Mouse (Mus musculus) heart, embryonic 10.5 days (tissue): Measurements from ENCODE around the gene Camta1. TPM values are rescaled to one million over a fixed set of nuclear protein-coding genes. Genes with fewer than 3 reads are reported as not detected.

Experiments
- DNase-seq: peaks from one replicate; pipeline ENCODE4 v3.0.0-alpha.2; 2017; ENCODE audit warnings: low spot score
- H3K27ac ChIP-seq: fragments of 300-500 bp; sonication (generic); 2 replicates; pipeline ENCODE4 v1.5.1; 2016; ENCODE audit warnings: mild to moderate bottlenecking
- H3K27me3 ChIP-seq: fragments of 300-500 bp; sonication (generic); 2 replicates; pipeline ENCODE4 v1.6.1; 2016; ENCODE audit warnings: mild to moderate bottlenecking; ENCODE audit not compliant: poor library complexity, insufficient read depth, severe bottlenecking
- H3K36me3 ChIP-seq: fragments of 300-500 bp; sonication (generic); 2 replicates; pipeline ENCODE4 v1.6.1; 2016; ENCODE audit warnings: mild to moderate bottlenecking, moderate library complexity
- H3K4me1 ChIP-seq: fragments of 300-500 bp; sonication (generic); 2 replicates; pipeline ENCODE4 v1.6.1; 2016; ENCODE audit warnings: mild to moderate bottlenecking
- H3K4me3 ChIP-seq: fragments of 300-500 bp; sonication (generic); 2 replicates; pipeline ENCODE4 v1.5.1; 2016; ENCODE audit warnings: mild to moderate bottlenecking, moderate library complexity
- H3K9me3 ChIP-seq: fragments of 300-500 bp; sonication (generic); 2 replicates; pipeline ENCODE4 v1.6.1; 2016; ENCODE audit warnings: mild to moderate bottlenecking, moderate library complexity
- WGBS: fragments of 180-500 bp; shearing (Covaris S2); methylation state at CpG from one replicate; pipeline ENCODE4 v1.1.7; 2016; 5-methylcytosine and 5-hydroxymethylcytosine counted together
- polyA plus RNA-seq: library from polyadenylated mRNA; unstranded; fragments of >200 nt; fragmentation: Nextera tagmentation; extraction: Ambion mirVana; gene quantifications from 2 replicates; pipeline ENCODE4 v1.2.1, GENCODE M21; 2016

Camta1 gene
- polyA plus RNA-seq, 1 experiment from 2014 or later, result 115 TPM

DNA sequence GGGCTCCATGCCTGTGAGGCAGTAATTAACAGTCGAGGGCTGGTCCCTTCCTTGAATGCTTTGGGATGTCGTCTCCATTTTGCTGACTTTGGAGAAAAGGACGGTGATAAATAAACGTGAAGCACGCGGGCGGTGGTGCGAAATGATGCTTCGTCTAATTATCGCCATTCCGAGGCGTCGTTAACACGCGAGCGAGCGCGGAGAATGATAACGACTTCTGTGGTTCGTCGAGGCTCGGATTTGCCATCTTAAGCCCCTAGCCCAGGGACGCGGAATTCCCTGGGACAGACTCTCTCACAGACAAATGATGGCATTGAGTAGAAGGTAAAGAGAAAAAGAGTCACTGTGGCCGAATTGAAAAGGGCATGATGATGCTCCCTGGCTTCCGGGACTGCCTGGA is 485.4 kb downstream of the Camta1 start:
- DNase-seq, result no peak

DNA sequence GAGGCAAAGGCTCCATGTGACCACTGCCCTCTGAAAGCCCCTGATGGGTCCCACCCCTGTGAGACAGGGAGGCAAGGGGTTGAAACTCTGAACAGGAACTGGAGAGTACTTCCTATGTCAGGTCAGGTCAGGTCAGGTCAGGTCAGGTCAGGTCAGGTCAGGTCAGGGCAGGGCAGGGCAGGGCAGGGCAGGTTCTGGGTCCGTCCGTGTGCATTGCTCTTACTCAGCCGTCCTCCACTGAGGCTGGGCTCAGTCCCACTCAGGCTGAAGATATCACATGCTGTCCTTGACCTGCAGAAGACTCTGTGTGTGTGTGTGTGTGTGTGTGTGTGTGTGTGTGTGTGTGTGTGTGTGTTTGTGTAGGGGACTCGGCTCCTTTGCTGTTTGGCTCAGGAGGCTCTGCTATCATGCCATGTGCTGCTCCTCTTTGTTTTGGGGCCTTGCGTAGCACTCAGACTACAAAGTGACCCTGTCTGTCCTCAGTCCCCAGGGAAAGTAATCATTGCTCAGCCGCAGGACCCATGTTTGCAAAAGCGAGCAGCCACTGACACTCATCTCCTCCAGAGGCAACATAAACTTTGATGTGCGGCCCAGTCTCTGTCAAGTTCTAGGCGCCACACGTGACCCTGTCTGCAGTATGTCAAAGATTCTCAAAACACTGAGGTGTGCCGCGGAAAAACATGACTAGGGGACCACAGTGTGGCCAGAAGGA is 488.7 kb downstream of the Camta1 start:
- H3K27ac ChIP-seq, result no peak overlapping the region
- 67% methylated on average over 12 of the region's 12 CpGs for WGBS

More for the DNA sequence above, 485.4 kb downstream of the Camta1 start:
- WGBS, result 85% methylated on average over 26 of the region's 26 CpGs
- no peak overlapping the region for H3K4me3 ChIP-seq
- H3K27ac ChIP-seq, result no peak overlapping the region
- H3K9me3 ChIP-seq, result no peaks in the 10 kb centered on the region
- no peaks in the 10 kb centered on the region for H3K4me1 ChIP-seq
- H3K36me3 ChIP-seq, result no peaks in the 10 kb centered on the region
- H3K27me3 ChIP-seq, result peaks cover 17% of the 10 kb centered on the region; the same call in 1 of the 2 replicates

DNA sequence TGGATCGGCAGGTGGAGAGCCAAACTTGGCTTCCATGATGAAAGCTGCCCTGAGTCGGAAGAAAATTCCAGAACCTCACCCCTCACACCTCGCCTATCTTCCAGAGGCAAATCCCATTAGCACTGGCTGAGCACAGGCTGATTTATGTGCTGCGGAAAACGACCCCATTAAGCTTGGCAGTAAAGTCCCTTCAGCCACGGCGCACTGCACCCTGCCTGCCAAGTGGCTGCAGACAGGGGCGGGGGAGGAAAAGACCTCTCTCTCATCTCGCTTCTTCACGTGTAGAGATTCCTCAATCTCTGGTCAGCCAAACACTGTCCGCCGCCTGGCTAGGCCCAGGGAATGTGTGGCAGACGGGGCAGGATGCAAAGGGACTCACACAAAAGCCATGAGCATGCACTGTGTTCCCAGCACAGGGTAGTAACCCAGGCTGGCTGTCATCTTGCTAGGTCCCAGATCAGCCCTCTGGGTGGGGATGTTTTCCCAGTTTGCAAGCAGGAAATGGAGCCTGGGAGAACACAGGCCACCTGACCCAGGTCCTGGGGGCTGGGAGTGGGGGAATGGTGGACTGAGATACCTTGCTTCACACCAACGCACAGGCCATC is 494.6 kb downstream of the Camta1 start:
- H3K4me3 ChIP-seq, result no peak overlapping the region
- no peak overlapping the region for H3K27ac ChIP-seq
- peaks cover 6% of the 10 kb centered on the region; the same call in 1 of the 2 replicates for H3K27me3 ChIP-seq
- no peaks in the 10 kb centered on the region for H3K36me3 ChIP-seq
- H3K4me1 ChIP-seq, result peaks cover 10% of the 10 kb centered on the region; the same call in 1 of the 2 replicates
- DNase-seq, result no peak
- no peaks in the 10 kb centered on the region for H3K9me3 ChIP-seq
- WGBS, result 37% methylated on average over 14 of the region's 14 CpGs

More for the DNA sequence above, 488.7 kb downstream of the Camta1 start:
- no peak overlapping the region for H3K4me3 ChIP-seq
- DNase-seq, result no peak
- no peaks in the 10 kb centered on the region for H3K9me3 ChIP-seq
- no peaks in the 10 kb centered on the region for H3K4me1 ChIP-seq
- 0 out of 2 replicates have a peak, but pooled peaks cover 18% of the 10 kb centered on the region for H3K27me3 ChIP-seq
- H3K36me3 ChIP-seq, result no peaks in the 10 kb centered on the region

DNA sequence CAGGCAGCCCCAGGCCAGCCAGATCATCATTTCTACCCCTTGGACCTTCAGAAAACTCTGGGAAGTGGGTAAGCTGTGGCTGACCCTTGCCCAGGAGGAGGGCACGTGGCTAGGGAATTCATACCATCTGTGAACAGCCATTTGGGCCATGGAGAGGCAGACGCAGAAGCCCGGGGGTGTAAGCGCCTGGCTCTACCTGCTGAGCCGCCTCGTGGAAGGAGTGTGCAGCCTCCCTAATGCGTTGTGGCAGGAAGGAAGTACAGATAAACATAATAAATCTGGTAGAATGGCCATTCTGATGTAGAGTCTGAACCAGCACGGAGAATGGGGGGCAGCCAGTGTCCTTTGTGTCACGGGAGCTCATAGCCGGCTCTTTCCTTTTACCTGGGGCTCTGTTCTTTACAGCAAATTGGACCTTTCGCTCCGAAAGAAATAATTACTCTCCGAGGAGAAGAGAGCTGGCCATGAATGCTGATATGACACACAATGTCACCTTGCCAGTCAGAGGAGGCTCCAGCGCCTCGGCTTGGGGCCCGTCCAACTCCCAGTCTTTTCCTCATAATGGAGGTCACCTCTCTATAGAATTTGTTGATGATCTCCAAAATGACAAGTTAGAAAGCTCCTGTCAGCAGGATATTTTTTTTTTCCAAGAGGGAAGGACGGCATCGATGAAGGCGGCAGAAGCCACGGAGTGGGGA is 500.6 kb downstream of the Camta1 start:
- Histone ChIP-seq H3K36me3 (no peaks in the 10 kb centered on the region), H3K27ac (no peak overlapping the region), H3K27me3 (peaks cover 23% of the 10 kb centered on the region), H3K4me1 (no peaks in the 10 kb centered on the region), H3K4me3 (no peak overlapping the region), H3K9me3 (no peaks in the 10 kb centered on the region)
- 74% methylated on average over 20 of the region's 20 CpGs for WGBS
- DNase-seq, result no peak

DNA sequence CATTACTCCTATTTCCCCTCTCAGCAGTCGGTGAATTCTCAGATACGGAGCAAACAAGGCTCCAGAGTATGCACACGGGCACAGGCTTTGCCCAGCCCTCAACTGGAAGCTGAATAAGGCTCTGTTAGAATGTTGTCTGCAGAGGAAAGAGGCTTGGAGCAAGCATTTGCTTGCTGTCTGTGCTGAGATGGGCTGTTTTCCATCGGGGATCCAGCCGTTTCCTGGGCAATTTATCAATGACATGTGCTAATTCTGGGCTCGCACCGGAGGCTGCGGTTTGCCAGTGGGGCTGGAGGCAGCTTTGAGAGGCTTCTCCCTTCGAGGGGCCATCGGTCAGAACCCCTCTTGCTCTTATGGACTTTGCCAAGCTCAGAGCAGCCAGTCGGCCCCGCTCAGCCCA is 506.2 kb downstream of the Camta1 start:
- Histone ChIP-seq H3K36me3 (no peaks in the 10 kb centered on the region), H3K4me1 (peaks cover 22% of the 10 kb centered on the region)
- 49% methylated on average over 12 of the region's 12 CpGs for WGBS

DNA sequence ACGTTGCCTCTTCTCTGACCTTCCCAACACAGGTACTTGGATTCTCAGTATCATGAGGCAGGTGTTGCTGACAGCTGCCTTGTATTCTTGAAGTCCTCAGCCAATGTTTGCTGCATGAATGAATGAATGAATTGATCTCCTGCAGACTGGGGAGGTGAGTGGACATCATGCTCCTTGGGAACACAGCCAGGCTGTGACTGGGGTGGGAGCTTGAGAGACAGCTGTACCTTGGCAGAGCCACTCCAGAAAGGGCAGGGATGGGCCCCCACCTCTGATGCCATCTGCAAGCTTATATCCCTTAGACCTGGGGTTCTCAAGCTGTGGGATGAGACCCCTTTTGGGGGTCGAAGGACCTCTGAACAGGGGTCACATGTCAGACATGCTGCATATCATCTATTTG is 508.9 kb downstream of the Camta1 start:
- Histone ChIP-seq H3K36me3 (no peaks in the 10 kb centered on the region), H3K9me3 (no peaks in the 10 kb centered on the region), H3K27me3 (peaks cover 16% of the 10 kb centered on the region), H3K4me1 (peaks cover 22% of the 10 kb centered on the region), H3K27ac (no peak overlapping the region), H3K4me3 (no peak overlapping the region)
- no peak for DNase-seq
- WGBS, result 61% methylated on average over 2 of the region's 2 CpGs

More for the DNA sequence above, 506.2 kb downstream of the Camta1 start:
- Histone ChIP-seq H3K27me3 (peaks cover 21% of the 10 kb centered on the region), H3K9me3 (no peaks in the 10 kb centered on the region), H3K4me3 (no peak overlapping the region), H3K27ac (no peak overlapping the region)
- DNase-seq, result no peak

DNA sequence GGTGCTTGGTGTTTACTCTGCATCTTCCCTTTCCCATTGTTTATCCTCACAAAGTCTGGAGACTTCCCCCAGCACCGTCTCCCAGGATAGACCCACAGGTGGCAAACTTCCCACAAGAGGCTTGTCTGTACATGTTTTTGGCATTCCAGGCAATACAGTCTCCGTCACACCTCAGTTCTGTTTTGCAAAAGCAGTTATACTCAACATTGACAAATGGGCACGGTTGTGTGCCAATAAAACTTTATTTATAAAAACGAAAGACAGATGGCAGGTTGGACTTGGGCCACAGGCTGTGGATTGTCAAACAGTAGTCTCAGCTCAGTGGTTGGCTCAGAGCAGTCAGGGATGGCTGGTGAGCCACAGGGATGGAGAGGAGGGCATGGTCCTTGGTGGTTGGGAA is 509.4 kb downstream of the Camta1 start:
- Histone ChIP-seq H3K36me3 (no peaks in the 10 kb centered on the region), H3K4me1 (peaks cover 22% of the 10 kb centered on the region), H3K4me3 (no peak overlapping the region), H3K27ac (no peak overlapping the region), H3K9me3 (no peaks in the 10 kb centered on the region), H3K27me3 (peaks cover 11% of the 10 kb centered on the region)
- 78% methylated on average over 4 of the region's 4 CpGs for WGBS
- DNase-seq, result no peak

DNA sequence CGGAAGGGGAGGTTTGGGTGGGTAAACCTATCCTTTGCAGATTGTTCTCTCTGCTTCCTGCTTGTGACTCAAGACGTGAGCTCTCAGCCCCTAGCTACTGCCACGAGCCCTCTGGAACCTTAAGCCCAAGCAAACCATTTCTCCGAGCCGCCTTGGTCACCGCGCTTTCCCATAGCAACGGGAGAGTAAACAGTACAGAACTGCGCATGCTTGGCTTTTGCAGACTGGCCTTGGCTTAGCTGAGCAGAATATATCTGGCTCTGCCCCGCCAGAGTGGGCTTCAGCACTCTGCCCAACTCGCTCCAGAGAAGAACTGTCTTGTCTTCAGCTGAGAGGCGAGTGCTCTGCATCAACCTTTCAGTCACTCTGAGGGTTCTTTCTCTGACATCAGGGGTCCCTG is 509.9 kb downstream of the Camta1 start:
- no peak for DNase-seq
- Histone ChIP-seq H3K9me3 (no peaks in the 10 kb centered on the region), H3K36me3 (no peaks in the 10 kb centered on the region), H3K27ac (no peak overlapping the region), H3K4me3 (no peak overlapping the region), H3K27me3 (peaks cover 10% of the 10 kb centered on the region), H3K4me1 (peaks cover 22% of the 10 kb centered on the region)
- WGBS, result 62% methylated on average over 12 of the region's 12 CpGs

DNA sequence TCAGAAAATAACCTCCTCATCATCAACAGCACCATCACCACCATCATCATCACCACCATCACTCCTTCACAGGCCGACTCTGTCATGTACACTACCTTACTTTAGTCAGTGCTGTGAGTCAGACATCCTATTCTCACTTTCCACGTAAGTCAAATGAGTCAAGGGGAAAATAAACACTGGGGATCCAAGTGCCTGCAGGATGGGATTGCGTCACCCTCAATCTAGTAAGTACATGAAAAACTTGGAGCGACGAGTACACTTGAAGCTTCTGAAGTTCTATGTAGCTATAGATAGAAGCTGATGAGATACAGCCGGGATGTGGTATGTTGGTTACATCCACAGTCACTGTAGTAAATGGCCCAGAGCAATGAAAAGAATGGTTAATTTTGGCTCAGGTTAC is 514.1 kb downstream of the Camta1 start:
- Histone ChIP-seq H3K36me3 (no peaks in the 10 kb centered on the region), H3K4me1 (peaks cover 10% of the 10 kb centered on the region; the same call in 1 of the 2 replicates), H3K27ac (no peak overlapping the region), H3K9me3 (no peaks in the 10 kb centered on the region), H3K27me3 (no peaks in the 10 kb centered on the region), H3K4me3 (no peak overlapping the region)
- DNase-seq, result no peak
- 88% methylated on average over 6 of the region's 6 CpGs for WGBS

DNA sequence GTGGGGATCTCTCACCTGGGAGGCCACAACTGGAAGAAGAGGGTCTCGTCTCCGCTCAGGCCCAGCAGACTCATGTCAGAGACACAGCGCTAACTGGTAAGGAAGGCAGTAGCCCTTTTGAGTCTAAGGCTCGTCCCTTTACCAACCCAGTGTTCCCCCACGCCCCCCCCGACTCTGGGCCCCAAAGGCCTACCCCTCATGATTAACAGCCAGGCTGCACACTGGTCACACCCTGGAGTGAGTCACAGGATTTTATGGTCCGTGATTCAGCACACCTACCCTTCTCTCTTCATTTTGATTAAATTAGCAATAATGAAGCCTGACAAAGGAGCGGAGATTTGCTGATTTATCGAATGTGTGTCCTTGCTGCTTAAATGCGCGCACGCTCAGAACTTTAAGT is 515.0 kb downstream of the Camta1 start:
- Histone ChIP-seq H3K27me3 (no peaks in the 10 kb centered on the region), H3K27ac (no peak overlapping the region), H3K36me3 (no peaks in the 10 kb centered on the region), H3K4me1 (peaks cover 8% of the 10 kb centered on the region; the same call in 1 of the 2 replicates), H3K9me3 (no peaks in the 10 kb centered on the region), H3K4me3 (no peak overlapping the region)
- 86% methylated on average over 12 of the region's 12 CpGs for WGBS
- no peak for DNase-seq

DNA sequence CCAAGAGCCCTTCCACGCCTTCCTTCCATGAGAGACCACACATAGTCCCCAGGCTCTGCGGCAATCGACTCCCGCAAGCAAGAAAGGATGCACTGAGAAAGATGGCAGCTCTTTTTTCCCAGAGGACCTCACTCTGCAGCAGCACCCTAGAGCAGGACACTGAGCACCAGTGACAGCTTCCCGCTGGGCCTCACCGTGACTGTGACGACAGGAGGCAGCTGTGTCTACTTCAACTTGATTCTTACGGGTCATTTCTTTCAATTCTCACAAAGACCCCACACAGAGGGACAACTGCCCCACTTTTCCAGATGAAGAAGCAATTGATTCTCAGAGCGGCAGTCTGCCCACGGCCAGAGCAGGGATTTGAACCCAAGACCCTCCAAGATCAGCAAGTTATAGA is 516.9 kb downstream of the Camta1 start:
- Histone ChIP-seq H3K4me3 (no peak overlapping the region), H3K27me3 (no peaks in the 10 kb centered on the region), H3K27ac (no peak overlapping the region), H3K36me3 (no peaks in the 10 kb centered on the region), H3K9me3 (no peaks in the 10 kb centered on the region), H3K4me1 (peaks cover 7% of the 10 kb centered on the region)
- no peak for DNase-seq
- 82% methylated on average over 10 of the region's 10 CpGs for WGBS

DNA sequence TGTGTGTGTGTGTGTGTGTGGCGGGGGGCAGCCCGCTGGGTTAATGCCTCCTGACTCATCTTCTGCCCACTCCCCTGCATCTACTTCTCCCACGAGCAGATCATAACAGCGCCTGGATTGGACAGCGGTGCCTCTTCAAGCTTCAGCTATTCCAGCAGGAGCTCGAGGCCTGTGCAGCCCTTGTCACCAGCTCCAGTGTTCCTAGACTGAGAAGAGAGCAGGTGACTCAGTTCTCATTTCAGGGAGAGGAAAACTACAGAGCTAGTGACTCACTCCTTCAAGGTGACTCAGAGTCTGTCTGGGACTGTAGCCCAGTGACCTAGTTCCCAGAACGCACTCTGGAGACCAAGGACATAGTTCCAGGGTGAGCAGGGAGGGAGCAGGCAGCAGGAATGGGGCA is 522.3 kb downstream of the Camta1 start:
- 67% methylated on average over 7 of the region's 7 CpGs for WGBS
- Histone ChIP-seq H3K4me1 (peaks cover 13% of the 10 kb centered on the region), H3K27me3 (peaks cover 16% of the 10 kb centered on the region; the same call in 1 of the 2 replicates)

DNA sequence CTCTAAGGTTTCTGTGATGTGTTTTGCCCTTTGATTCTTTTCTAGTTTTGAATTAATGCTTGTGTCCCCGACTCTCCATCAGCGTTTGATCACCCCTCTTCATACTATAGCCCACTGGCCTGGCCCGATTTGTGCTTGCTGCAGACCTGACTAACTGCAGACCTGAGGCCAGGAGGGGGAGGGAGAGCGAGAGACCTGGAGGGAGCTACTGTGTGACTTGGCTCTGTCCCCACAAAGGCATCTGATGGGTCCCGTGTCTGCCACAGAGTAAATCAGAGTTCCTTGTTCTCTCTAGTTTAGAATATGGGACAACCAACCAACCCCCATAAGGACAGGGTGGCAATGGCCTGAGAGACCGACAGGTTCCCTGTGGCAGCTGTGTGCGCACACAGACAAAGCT is 522.7 kb downstream of the Camta1 start:
- peaks cover 13% of the 10 kb centered on the region for H3K4me1 ChIP-seq
- peaks cover 16% of the 10 kb centered on the region; the same call in 1 of the 2 replicates for H3K27me3 ChIP-seq
- WGBS, result 77% methylated on average over 7 of the region's 7 CpGs
- DNase-seq, result no peak
- H3K27ac ChIP-seq, result no peak overlapping the region
- H3K9me3 ChIP-seq, result no peaks in the 10 kb centered on the region
- no peak overlapping the region for H3K4me3 ChIP-seq
- no peaks in the 10 kb centered on the region for H3K36me3 ChIP-seq

More for the DNA sequence above, 522.3 kb downstream of the Camta1 start:
- DNase-seq, result no peak
- no peak overlapping the region for H3K27ac ChIP-seq
- H3K36me3 ChIP-seq, result no peaks in the 10 kb centered on the region
- H3K9me3 ChIP-seq, result no peaks in the 10 kb centered on the region
- no peak overlapping the region for H3K4me3 ChIP-seq
